8 mouse cellular contexts compared by ENCODE assay signal in genomic region chr2:156722071-156722575, GRCm38 (mm10). TPM values are rescaled to one million over a fixed set of nuclear protein-coding genes. Genes with fewer than 3 reads are reported as not detected.
A peak's percentile ranks its signal among the peaks of the same experiment; 100 is the strongest.
DNase-seq lines count a peak whose midpoint lies in the region; ATAC-seq lines count a peak whose summit lies in the region.

No protein-coding gene starts in this region.

- H3K27ac ChIP-seq in hindbrain, embryonic 16.5 days (ENCODE audit: low read depth, low read length), result peak overlapping the region; percentile 96
- H3K27ac ChIP-seq in limb, embryonic 12.5 days, result peak overlapping the region; percentile 85
- H3K27ac ChIP-seq in midbrain, embryonic 12.5 days (replicated peaks), result peak overlapping the region; percentile 91
- peak overlapping the region; percentile 71 for H3K27ac ChIP-seq in stomach, embryonic 15.5 days

- peak overlapping the region; percentile 100 for H3K9ac ChIP-seq in hindbrain, embryonic 16.5 days (ENCODE audit: low read depth, low read length)
- H3K9ac ChIP-seq in limb, embryonic 12.5 days (replicated peaks), result peak overlapping the region; percentile 94
- peak overlapping the region; percentile 98 for H3K9ac ChIP-seq in midbrain, embryonic 12.5 days (replicated peaks)
- H3K9ac ChIP-seq in stomach, embryonic 15.5 days, result peak overlapping the region; percentile 87

- H3K4me2 ChIP-seq in hindbrain, embryonic 16.5 days (ENCODE audit: low read length), result peak overlapping the region; percentile 77
- peak overlapping the region; percentile 86 for H3K4me2 ChIP-seq in limb, embryonic 12.5 days
- peak overlapping the region; percentile 77 for H3K4me2 ChIP-seq in midbrain, embryonic 12.5 days (replicated peaks)
- peak overlapping the region; percentile 87 for H3K4me2 ChIP-seq in stomach, embryonic 15.5 days

- no peaks in the 10 kb centered on the region for H3K9me3 ChIP-seq in hindbrain, embryonic 16.5 days (ENCODE audit: control insufficient read depth, low read length)
- H3K9me3 ChIP-seq in limb, embryonic 12.5 days, result no peaks in the 10 kb centered on the region
- no peaks in the 10 kb centered on the region for H3K9me3 ChIP-seq in midbrain, embryonic 12.5 days
- H3K9me3 ChIP-seq in stomach, embryonic 15.5 days, result no peaks in the 10 kb centered on the region

- no peaks in the 10 kb centered on the region for H3K36me3 ChIP-seq in hindbrain, embryonic 16.5 days (ENCODE audit: control insufficient read depth, insufficient read depth, low read length)
- peaks cover 6% of the 10 kb centered on the region; the same call in 1 of the 2 replicates for H3K36me3 ChIP-seq in limb, embryonic 12.5 days
- no peaks in the 10 kb centered on the region for H3K36me3 ChIP-seq in midbrain, embryonic 12.5 days
- H3K36me3 ChIP-seq in stomach, embryonic 15.5 days, result no peaks in the 10 kb centered on the region

- H3K4me3 ChIP-seq in hindbrain, embryonic 16.5 days (ENCODE audit: low read length), result peak overlapping the region; percentile 98
- H3K4me3 ChIP-seq in limb, embryonic 12.5 days (replicated peaks), result peak overlapping the region; percentile 92
- peak overlapping the region; percentile 98 for H3K4me3 ChIP-seq in midbrain, embryonic 12.5 days
- H3K4me3 ChIP-seq in stomach, embryonic 15.5 days (replicated peaks), result peak overlapping the region; percentile 82

- peak; percentile 11; the same call in 1 of the 2 replicates for ATAC-seq in hindbrain, embryonic 16.5 days
- no peak for ATAC-seq in limb, embryonic 12.5 days (ENCODE audit: insufficient number of reproducible peaks, insufficient read depth, low FRiP score, low TSS enrichment, low read depth)
- ATAC-seq in midbrain, embryonic 12.5 days (ENCODE audit: low FRiP score, low read depth), result 0 out of 2 replicates have a peak, but pooled peaks have one; percentile 9
- no peak for ATAC-seq in stomach, embryonic 15.5 days (ENCODE audit: insufficient read depth, low FRiP score, low read depth)

- 0% methylated on average over 14 of the region's 15 CpGs for WGBS in hindbrain, embryonic 16.5 days
- WGBS in limb, embryonic 12.5 days, result under 1% methylated on average over 15 of the region's 15 CpGs
- 1% methylated on average over 15 of the region's 15 CpGs for WGBS in midbrain, embryonic 12.5 days
- 0% methylated on average over 15 of the region's 15 CpGs for WGBS in stomach, embryonic 15.5 days

- H3K27me3 ChIP-seq in hindbrain, embryonic 16.5 days (replicated peaks; ENCODE audit: control insufficient read depth, insufficient read depth, low read length), result no peaks in the 10 kb centered on the region
- no peaks in the 10 kb centered on the region for H3K27me3 ChIP-seq in limb, embryonic 12.5 days
- no peaks in the 10 kb centered on the region for H3K27me3 ChIP-seq in midbrain, embryonic 12.5 days
- H3K27me3 ChIP-seq in stomach, embryonic 15.5 days (replicated peaks), result no peaks in the 10 kb centered on the region

- peaks cover 63% of the 10 kb centered on the region for H3K4me1 ChIP-seq in hindbrain, embryonic 16.5 days (ENCODE audit: control insufficient read depth, insufficient read depth, low read depth, low read length)
- H3K4me1 ChIP-seq in limb, embryonic 12.5 days (replicated peaks), result peaks cover 77% of the 10 kb centered on the region
- H3K4me1 ChIP-seq in midbrain, embryonic 12.5 days, result peaks cover 74% of the 10 kb centered on the region
- H3K4me1 ChIP-seq in stomach, embryonic 15.5 days, result peaks cover 71% of the 10 kb centered on the region

- DNase-seq in left cerebral cortex, adult 18-20 months (ENCODE audit: low spot score in 2 of 2), result peak; percentile 64 to 72
- no peak for DNase-seq in left cerebral cortex, adult 11 months (ENCODE audit: low spot score)
- peak; percentile 38 to 56 for DNase-seq in cerebellum, postnatal 14 days
- peak; percentile 81 to 85 for DNase-seq in gastrocnemius, adult 8-10 months (ENCODE audit: low spot score in 2 of 2)

RNA-seq across cellular contexts. Expression of gene Myl9, which starts 53.1 kb away (rescaled TPM):
- total RNA-seq in left cerebral cortex, adult 18-20 months (2021), result 10 to 100 TPM; 13.2 to 15.3 TPM
- 10 to 100 TPM; 28.1 to 44.3 (median 31.9) TPM for total RNA-seq in gastrocnemius, adult 8-10 months (2022)
- polyA plus RNA-seq in hindbrain, embryonic 16.5 days (2015; fragmentation: Nextera tagmentation; extraction: Ambion mirVana), result 46.9 and 52.0 TPM in 2 replicates
- 103 and 121 TPM in 2 replicates for polyA plus RNA-seq in limb, embryonic 12.5 days (2016; fragmentation: Nextera tagmentation; extraction: Ambion mirVana)
- 107 and 144 TPM in 2 replicates for polyA plus RNA-seq in midbrain, embryonic 12.5 days (2016; fragmentation: Nextera tagmentation; extraction: Ambion mirVana)
- 1,258 and 1,308 TPM in 2 replicates for polyA plus RNA-seq in stomach, embryonic 15.5 days (2015; fragmentation: Nextera tagmentation; extraction: Ambion mirVana)

Comparison
In these comparisons a context has a peak if more than half of its experiments do, and no peak if none do; other contexts are left out.
1. ATAC-seq: peak in hindbrain, embryonic 16.5 days (single experiment) and midbrain, embryonic 12.5 days (single experiment); none in limb, embryonic 12.5 days (single experiment) and stomach, embryonic 15.5 days (single experiment).
2. Peak in every context shown above with its lines, with median percentiles within 50 percentile points of each other: H3K27ac ChIP-seq, H3K4me2 ChIP-seq, H3K4me3 ChIP-seq and H3K9ac ChIP-seq.